Mouse (Mus musculus) brain, embryonic 14.5 days (tissue): ENCODE results near the gene Pla2g7.

Source experiments
- CTCF ChIP-seq: fragments of 200-500 bp; IDR thresholded peaks from 2 replicates; pipeline ENCODE4 v1.5.1; 2012; ENCODE audit warnings: inconsistent platforms, mild to moderate bottlenecking, moderate library complexity, borderline replicate concordance; ENCODE audit not compliant: insufficient read depth, insufficient read length; ENCODE audit errors: extremely low read depth
- POLR2A ChIP-seq: fragments of 200-500 bp; IDR thresholded peaks from 2 replicates; pipeline ENCODE4 v1.6.1; 2012; ENCODE audit warnings: mild to moderate bottlenecking, inconsistent platforms, borderline replicate concordance; ENCODE audit not compliant: poor library complexity, insufficient read depth, insufficient read length, severe bottlenecking; ENCODE audit errors: extremely low read depth

DNA sequence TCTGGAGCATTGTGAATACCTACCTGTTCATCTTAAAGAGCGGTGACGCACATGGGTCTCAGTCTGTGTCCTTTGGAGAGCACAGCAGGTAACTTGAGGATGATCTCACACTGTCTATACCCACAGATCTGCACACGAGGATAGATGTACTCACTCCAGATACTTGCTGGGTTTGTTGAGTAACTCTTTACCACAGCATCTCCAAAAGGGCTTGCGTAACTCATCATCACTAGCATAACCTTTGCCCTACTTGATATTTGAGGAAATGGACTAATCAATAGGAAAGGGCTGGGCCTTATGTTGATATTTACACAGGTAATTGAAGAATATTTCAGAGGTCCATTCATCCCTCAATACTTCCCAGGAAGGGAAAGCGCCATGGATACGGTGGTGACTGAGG, 21.9 kb downstream of the Pla2g7 start:
- TF ChIP-seq POLR2A (no peak), CTCF (no peak)
